Mouse (Mus musculus) MEL (cell line): ENCODE measurements around the gene Kctd7. TPM values are rescaled to one million over a fixed set of nuclear protein-coding genes. Genes with fewer than 3 reads are reported as not detected.

Experiments
- DNase-seq: peaks from one replicate; pipeline ENCODE4 v3.0.0; 2011; ENCODE audit warnings: low read depth, low spot score
- H3K27ac ChIP-seq: 2 replicates; pipeline ENCODE4 v1.5.1; 2012; ENCODE audit warnings: low read depth, mild to moderate bottlenecking, control low read depth, low read length, moderate library complexity; ENCODE audit not compliant: control insufficient read depth
- H3K27me3 ChIP-seq, 2 experiments: fragments of 150-350 bp in 1 of 2; sonication (generic) in 1 of 2; 2 replicates each; pipeline ENCODE4 v1.6.1; 2012; ENCODE audit warnings: low read length in 2 of 2, mild to moderate bottlenecking in 2 of 2, improper control_type of control experiment in 1 of 2, moderate library complexity in 1 of 2; ENCODE audit not compliant: insufficient read depth in 2 of 2, control insufficient read depth in 1 of 2
- H3K36me3 ChIP-seq, 2 experiments: 2 replicates each; pipeline ENCODE4 v1.6.1; 2012 to 2014; ENCODE audit warnings: low read length in 2 of 2, improper control_type of control experiment in 1 of 2, inconsistent platforms in 1 of 2, mild to moderate bottlenecking in 1 of 2; ENCODE audit not compliant: insufficient read depth in 2 of 2, control insufficient read depth in 1 of 2
- H3K4me1 ChIP-seq, 2 experiments: fragments of 150-350 bp in 1 of 2; sonication (generic) in 1 of 2; 2 replicates each; pipeline ENCODE4 v1.6.1; 2012; ENCODE audit warnings: low read length in 2 of 2, improper control_type of control experiment in 1 of 2, mild to moderate bottlenecking in 1 of 2; ENCODE audit not compliant: insufficient read depth in 2 of 2, control insufficient read depth in 1 of 2
- H3K4me3 ChIP-seq, 2 experiments: fragments of 150-350 bp in 1 of 2; sonication (generic) in 1 of 2; 2 replicates each; pipeline ENCODE4 v1.5.1; 2012; ENCODE audit warnings: low read depth in 2 of 2, low read length in 2 of 2, mild to moderate bottlenecking in 2 of 2, moderate library complexity in 2 of 2, control low read depth in 1 of 2, improper control_type of control experiment in 1 of 2; ENCODE audit not compliant: control insufficient read depth in 1 of 2, insufficient read depth in 1 of 2
- H3K79me2 ChIP-seq: 2 replicates; pipeline ENCODE4 v1.6.1; 2012; ENCODE audit warnings: mild to moderate bottlenecking, low read length, moderate library complexity; ENCODE audit not compliant: control insufficient read depth, poor library complexity, insufficient read depth
- H3K9ac ChIP-seq: 2 replicates; pipeline ENCODE4 v1.6.1; 2012; ENCODE audit warnings: low read depth, mild to moderate bottlenecking, control low read depth, low read length, moderate library complexity; ENCODE audit not compliant: control insufficient read depth, poor library complexity, severe bottlenecking
- H3K9me3 ChIP-seq: fragments of 150-350 bp; sonication (generic); replicated peaks from 2 replicates; pipeline ENCODE4 v1.6.1; 2012; ENCODE audit warnings: mild to moderate bottlenecking, low read length, improper control_type of control experiment, moderate library complexity; ENCODE audit not compliant: insufficient read depth
- BHLHE40 ChIP-seq: IDR thresholded peaks from 2 replicates; pipeline ENCODE4 v1.6.1; 2012; ENCODE audit warnings: low read depth, mild to moderate bottlenecking, inconsistent platforms, low read length, improper control_type of control experiment, borderline replicate concordance
- CHD1 ChIP-seq: IDR thresholded peaks from 2 replicates; pipeline ENCODE4 v1.6.1; 2012; ENCODE audit warnings: low read depth, mild to moderate bottlenecking, inconsistent platforms, low read length, improper control_type of control experiment
- CHD2 ChIP-seq: IDR thresholded peaks from 2 replicates; pipeline ENCODE4 v1.6.1; 2011; ENCODE audit warnings: low read length, improper control_type of control experiment
- CTCF ChIP-seq, 3 experiments: IDR thresholded peaks in 2 of 3; conservative IDR thresholded peaks in 1 of 3; 2 replicates each; pipeline ENCODE4 v1.5.1; 2011 to 2012; ENCODE audit warnings: low read length in 3 of 3, low read depth in 2 of 3, mild to moderate bottlenecking in 2 of 3, improper control_type of control experiment in 1 of 3, inconsistent platforms in 1 of 3, mixed read lengths in 1 of 3, moderate library complexity in 1 of 3; ENCODE audit not compliant: control insufficient read depth in 1 of 3, insufficient read depth in 1 of 3, poor library complexity in 1 of 3, severe bottlenecking in 1 of 3
- E2F4 ChIP-seq: IDR thresholded peaks from 2 replicates; pipeline ENCODE4 v1.6.1; 2011; ENCODE audit warnings: low read depth, low read length, improper control_type of control experiment, borderline replicate concordance
- ELF1 ChIP-seq: IDR thresholded peaks from 2 replicates; pipeline ENCODE4 v1.6.1; 2014; ENCODE audit warnings: low read depth, mild to moderate bottlenecking, inconsistent platforms, low read length, improper control_type of control experiment, moderate library complexity
- EP300 ChIP-seq, 2 experiments: IDR thresholded peaks; 2 replicates each; pipeline ENCODE4 v1.6.1; 2011; ENCODE audit warnings: improper control_type of control experiment in 2 of 2, low read length in 2 of 2, low read depth in 1 of 2, mild to moderate bottlenecking in 1 of 2
- ETS1 ChIP-seq: IDR thresholded peaks from 2 replicates; pipeline ENCODE4 v1.6.1; 2012; ENCODE audit warnings: low read depth, mild to moderate bottlenecking, inconsistent platforms, low read length, improper control_type of control experiment, moderate library complexity
- GABPA ChIP-seq: IDR thresholded peaks from 2 replicates; pipeline ENCODE4 v1.6.1; 2012; ENCODE audit warnings: low read depth, mild to moderate bottlenecking, inconsistent platforms, low read length, improper control_type of control experiment, moderate library complexity
- GATA1 ChIP-seq: IDR thresholded peaks from 2 replicates; pipeline ENCODE4 v1.6.1; 2011; ENCODE audit warnings: low read depth, low read length, improper control_type of control experiment
- HCFC1 ChIP-seq: IDR thresholded peaks from 2 replicates; pipeline ENCODE4 v1.6.1; 2012; ENCODE audit warnings: low read depth, mild to moderate bottlenecking, inconsistent platforms, low read length, improper control_type of control experiment, moderate library complexity
- JUND ChIP-seq: IDR thresholded peaks from 2 replicates; pipeline ENCODE4 v1.6.1; 2011; ENCODE audit warnings: low read depth, mild to moderate bottlenecking, improper control_type of control experiment, low read length
- KAT2A ChIP-seq: conservative IDR thresholded peaks from 2 replicates; pipeline ENCODE4 v1.6.1; 2012; ENCODE audit warnings: low read depth, low read length, improper control_type of control experiment, inconsistent platforms
- MAFK ChIP-seq: IDR thresholded peaks from 2 replicates; pipeline ENCODE4 v1.6.1; 2011; ENCODE audit warnings: low read depth, mild to moderate bottlenecking, low read length, improper control_type of control experiment, borderline replicate concordance
- MAX ChIP-seq: IDR thresholded peaks from 2 replicates; pipeline ENCODE4 v1.6.1; 2011; ENCODE audit warnings: low read length, improper control_type of control experiment
- MAZ ChIP-seq: IDR thresholded peaks from 2 replicates; pipeline ENCODE4 v1.6.1; 2012; ENCODE audit warnings: low read depth, mild to moderate bottlenecking, inconsistent platforms, low read length, improper control_type of control experiment
- MEF2A ChIP-seq: IDR thresholded peaks from 2 replicates; pipeline ENCODE4 v1.6.1; 2014; ENCODE audit warnings: low read depth, mild to moderate bottlenecking, inconsistent platforms, low read length, improper control_type of control experiment; ENCODE audit not compliant: poor library complexity, insufficient replicate concordance, severe bottlenecking; ENCODE audit errors: extremely low read depth
- MXI1 ChIP-seq: IDR thresholded peaks from 2 replicates; pipeline ENCODE4 v1.6.1; 2011; ENCODE audit warnings: mild to moderate bottlenecking, low read depth, low read length, improper control_type of control experiment
- MYC ChIP-seq: IDR thresholded peaks from 2 replicates; pipeline ENCODE4 v1.6.1; 2011; ENCODE audit warnings: low read depth, mild to moderate bottlenecking, low read length, improper control_type of control experiment, moderate library complexity
- NELFE ChIP-seq: IDR thresholded peaks from 2 replicates; pipeline ENCODE4 v1.6.1; 2011; ENCODE audit warnings: low read depth, low read length, improper control_type of control experiment
- NRF1 ChIP-seq: IDR thresholded peaks from 2 replicates; pipeline ENCODE4 v1.6.1; 2014; ENCODE audit warnings: low read depth, mild to moderate bottlenecking, inconsistent platforms, low read length, improper control_type of control experiment, moderate library complexity; ENCODE audit not compliant: poor library complexity, insufficient read depth, severe bottlenecking
- POLR2A ChIP-seq, 2 experiments: IDR thresholded peaks; 2 replicates each; pipeline ENCODE4 v1.6.1; 2011 to 2012; ENCODE audit warnings: low read length in 2 of 2, mild to moderate bottlenecking in 2 of 2, control low read depth in 1 of 2, improper control_type of control experiment in 1 of 2, low read depth in 1 of 2, moderate library complexity in 1 of 2; ENCODE audit not compliant: control insufficient read depth in 1 of 2, insufficient read depth in 1 of 2, poor library complexity in 1 of 2
- POLR2AphosphoS2 ChIP-seq: IDR thresholded peaks from 2 replicates; pipeline ENCODE4 v1.6.1; 2011; ENCODE audit warnings: low read length, improper control_type of control experiment
- RAD21 ChIP-seq: IDR thresholded peaks from 2 replicates; pipeline ENCODE4 v1.6.1; 2011; ENCODE audit warnings: mild to moderate bottlenecking, low read depth, low read length, improper control_type of control experiment
- RCOR1 ChIP-seq: IDR thresholded peaks from 2 replicates; pipeline ENCODE4 v1.6.1; 2012; ENCODE audit warnings: low read depth, mild to moderate bottlenecking, inconsistent platforms, low read length, improper control_type of control experiment
- SIN3A ChIP-seq: IDR thresholded peaks from 2 replicates; pipeline ENCODE4 v1.6.1; 2012; ENCODE audit warnings: low read length, improper control_type of control experiment, inconsistent platforms
- SMC3 ChIP-seq: IDR thresholded peaks from 2 replicates; pipeline ENCODE4 v1.6.1; 2011; ENCODE audit warnings: low read depth, low read length, improper control_type of control experiment
- TAL1 ChIP-seq: IDR thresholded peaks from 2 replicates; pipeline ENCODE4 v1.6.1; 2012; ENCODE audit warnings: mild to moderate bottlenecking, inconsistent platforms, low read length, moderate library complexity, mixed read lengths
- TBP ChIP-seq: IDR thresholded peaks from 2 replicates; pipeline ENCODE4 v1.8.0; 2011; ENCODE audit warnings: low read depth, low read length, improper control_type of control experiment
- TCF12 ChIP-seq: IDR thresholded peaks from 2 replicates; pipeline ENCODE4 v1.6.1; 2014; ENCODE audit warnings: low read depth, mild to moderate bottlenecking, inconsistent platforms, low read length, improper control_type of control experiment, moderate library complexity
- USF1 ChIP-seq: IDR thresholded peaks from 2 replicates; pipeline ENCODE4 v1.6.1; 2014; ENCODE audit warnings: low read depth, mild to moderate bottlenecking, inconsistent platforms, low read length, improper control_type of control experiment, moderate library complexity
- USF2 ChIP-seq, 2 experiments: IDR thresholded peaks; 2 replicates each; pipeline ENCODE4 v1.6.1; 2011 to 2012; ENCODE audit warnings: improper control_type of control experiment in 2 of 2, low read length in 2 of 2, borderline replicate concordance in 1 of 2, inconsistent platforms in 1 of 2, low read depth in 1 of 2, mild to moderate bottlenecking in 1 of 2; ENCODE audit not compliant: insufficient read depth in 1 of 2
- ZC3H11A ChIP-seq: IDR thresholded peaks from 2 replicates; pipeline ENCODE4 v1.6.1; 2012; ENCODE audit warnings: low read depth, mild to moderate bottlenecking, inconsistent platforms, low read length, improper control_type of control experiment
- ZKSCAN1 ChIP-seq: IDR thresholded peaks from 2 replicates; pipeline ENCODE4 v1.6.1; 2012; ENCODE audit warnings: low read depth, mild to moderate bottlenecking, inconsistent platforms, low read length, improper control_type of control experiment, moderate library complexity
- ZMIZ1 ChIP-seq: IDR thresholded peaks from 2 replicates; pipeline ENCODE4 v1.6.1; 2012; ENCODE audit warnings: low read depth, mild to moderate bottlenecking, inconsistent platforms, low read length, improper control_type of control experiment, moderate library complexity
- ZNF384 ChIP-seq: IDR thresholded peaks from 2 replicates; pipeline ENCODE4 v1.6.1; 2012; ENCODE audit warnings: low read depth, mild to moderate bottlenecking, inconsistent platforms, low read length, improper control_type of control experiment
- polyA plus RNA-seq, 2 experiments: library from polyadenylated mRNA; stranded (reverse) in 1 of 2; unstranded in 1 of 2; fragments of >175 nt in 1 of 2; fragments of >200 nt in 1 of 2; gene quantifications; 2 replicates each; pipeline versions ENCODE4 v1.2.1 to v1.2.4; 2012; ENCODE audit warnings: low replicate concordance in 2 of 2, low read depth in 1 of 2; ENCODE audit not compliant: insufficient read length in 2 of 2, insufficient read depth in 1 of 2, missing spikeins in 1 of 2
- total RNA-seq: library from RNA; depleted of rRNA; stranded (reverse); fragments of 300-350 nt; gene quantifications from 2 replicates; pipeline ENCODE4 v1.2.3, GENCODE M21; 2012

Kctd7 gene
- total and polyA plus RNA-seq, 3 experiments: 5.8 to 7.0 TPM; not detected in 1

- H3K9ac ChIP-seq: peak overlapping the region; percentile 90
- peaks cover 40% of the 10 kb centered on the region for H3K79me2 ChIP-seq
- H3K4me3 ChIP-seq: peak overlapping the region; percentile 71 to 78
- peak; percentile 89 for DNase-seq
- peak overlapping the region; percentile 99 for H3K27ac ChIP-seq
- peaks cover 27 to 41% of the 10 kb centered on the region in 2 experiments for H3K4me1 ChIP-seq
- no peaks in the 10 kb centered on the region for H3K9me3 ChIP-seq
- H3K27me3 ChIP-seq: no peaks in the 10 kb centered on the region
- peaks cover 0 to 44% of the 10 kb centered on the region in 2 experiments; a peak in 2 of 4 replicates for H3K36me3 ChIP-seq
- TF ChIP-seq POLR2AphosphoS2 (peak; percentile 93), CHD1 (peak; percentile 97), JUND (0 out of 2 replicates have a peak, but pooled peaks have one; percentile 44), NRF1 (no peak), RAD21 (no peak), TBP (peak; percentile 51), MYC (peak; percentile 91), ETS1 (peak; percentile 93), TAL1 (peak; percentile 88), NELFE (no peak; the same call in 1 of the 2 replicates), USF1 (peak; percentile 80), ZMIZ1 (peak; percentile 20; the same call in 1 of the 2 replicates), GATA1 (peak; percentile 98), GABPA (no peak), CHD2 (no peak), ELF1 (no peak; the same call in 1 of the 2 replicates), MXI1 (peak; percentile 94), MAZ (no peak), MAFK (0 out of 2 replicates have a peak, but pooled peaks have one; percentile 16), CTCF (IDR thresholded peaks at IDR 0.05 in 2 of 3, conservative IDR thresholded peaks at IDR 0.05 in 1 of 3; ENCODE audit: control insufficient read depth in 1 of 3, insufficient read depth in 1 of 3, low read depth in 2 of 3, low read length in 3 of 3, poor library complexity in 1 of 3, severe bottlenecking in 1 of 3) (no peak), E2F4 (no peak), TCF12 (peak; percentile 96), POLR2A (IDR thresholded peaks at IDR 0.05; ENCODE audit: control insufficient read depth in 1 of 2, insufficient read depth in 1 of 2, low read depth in 1 of 2, low read length in 2 of 2, poor library complexity in 1 of 2) (no peak; a peak in 1 of 4 replicates), KAT2A (no peak), USF2 (IDR thresholded peaks at IDR 0.05; ENCODE audit: borderline replicate concordance in 1 of 2, insufficient read depth in 1 of 2, low read depth in 1 of 2, low read length in 2 of 2) (0 out of 4 replicates have a peak, but pooled peaks of 1 of the 2 experiments have one; percentile 10), BHLHE40 (peak; percentile 97), SIN3A (peak; percentile 93), EP300 (IDR thresholded peaks at IDR 0.05; ENCODE audit: low read depth in 1 of 2, low read length in 2 of 2) (peak; percentile 96 to 97), ZNF384 (peak; percentile 52), ZKSCAN1 (0 out of 2 replicates have a peak, but pooled peaks have one; percentile 13), ZC3H11A (no peak), MAX (peak; percentile 84; the same call in 1 of the 2 replicates), RCOR1 (peak; percentile 48; the same call in 1 of the 2 replicates), HCFC1 (no peak), MEF2A (no peak), SMC3 (no peak)
Observed at GRCm38 (mm10) chr5:130170666-130171422, 26.2 kb downstream of the Kctd7 start.
